Mouse (Mus musculus): Measurements from ENCODE around the gene Sema4d.

DNA sequence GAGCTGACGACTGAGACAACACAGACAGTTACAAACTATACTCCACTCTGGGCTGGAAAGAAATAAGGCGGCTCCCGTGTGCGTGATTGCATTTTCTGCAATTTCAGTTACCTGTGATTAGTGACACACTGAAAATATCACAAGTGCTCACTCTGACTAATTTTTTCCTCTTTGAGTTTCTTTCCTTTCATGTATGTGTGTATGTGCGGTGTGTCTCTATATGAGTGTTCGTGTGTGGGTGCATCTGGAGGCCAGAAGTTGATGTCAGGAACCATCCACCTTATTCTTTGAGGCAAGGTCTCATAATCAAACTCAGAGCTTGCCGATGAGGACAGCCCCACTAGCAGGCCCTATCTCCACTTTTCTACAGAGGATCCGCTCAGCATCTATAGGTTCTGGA, 81.5 kb downstream of the Sema4d start:
- TF ChIP-seq CTCF (IDR thresholded peaks at IDR 0.05; ENCODE audit: low read depth, low read length) (no peak), EP300 (IDR thresholded peaks at IDR 0.05; ENCODE audit: insufficient read depth, low read depth, low read length) (no peak), POLR2A (IDR thresholded peaks at IDR 0.05; ENCODE audit: insufficient read depth, low read length) (no peak)
